Mouse (Mus musculus): ENCODE data around the gene Kif18b. TPM values are rescaled to one million over a fixed set of nuclear protein-coding genes. Genes with fewer than 3 reads are reported as not detected.

The Kif18b gene
- polyA plus RNA-seq, 1 experiment: not detected

GRCm38 (mm10) chr11:102874801-102875334 is 50.1 kb downstream of the Kif18b start:
- Histone ChIP-seq H3K4me1 (ENCODE audit: control insufficient read depth, insufficient read depth, insufficient read length, low read length) (no peaks in the 10 kb centered on the region), H3K27ac (replicated peaks; ENCODE audit: low read depth, low read length) (no peak overlapping the region), H3K4me3 (ENCODE audit: insufficient read depth, low read depth, low read length) (no peak overlapping the region)

GRCm38 (mm10) chr11:102864272-102864671 is 60.7 kb downstream of the Kif18b start:
- Histone ChIP-seq H3K4me1 (ENCODE audit: control insufficient read depth, insufficient read depth, insufficient read length, low read length) (no peaks in the 10 kb centered on the region), H3K4me3 (ENCODE audit: insufficient read depth, low read depth, low read length) (no peak overlapping the region)

GRCm38 (mm10) chr11:102859933-102860332 is 65.0 kb downstream of the Kif18b start:
- no peak overlapping the region for H3K27ac ChIP-seq (replicated peaks; ENCODE audit: low read depth, low read length)
- H3K4me3 ChIP-seq (ENCODE audit: insufficient read depth, low read depth, low read length): no peak overlapping the region
- no peaks in the 10 kb centered on the region for H3K4me1 ChIP-seq (ENCODE audit: control insufficient read depth, insufficient read depth, insufficient read length, low read length)

More at GRCm38 (mm10) chr11:102864272-102864671, 60.7 kb downstream of the Kif18b start:
- H3K27ac ChIP-seq (replicated peaks; ENCODE audit: low read depth, low read length): no peak overlapping the region

GRCm38 (mm10) chr11:102858951-102859350 is 66.0 kb downstream of the Kif18b start:
- Histone ChIP-seq H3K4me3 (ENCODE audit: insufficient read depth, low read depth, low read length) (no peak overlapping the region), H3K27ac (replicated peaks; ENCODE audit: low read depth, low read length) (no peak overlapping the region), H3K4me1 (ENCODE audit: control insufficient read depth, insufficient read depth, insufficient read length, low read length) (no peaks in the 10 kb centered on the region)

- Histone ChIP-seq H3K4me3 (ENCODE audit: insufficient read depth, low read depth, low read length) (no peak overlapping the region), H3K4me1 (ENCODE audit: control insufficient read depth, insufficient read depth, insufficient read length, low read length) (no peaks in the 10 kb centered on the region), H3K27ac (replicated peaks; ENCODE audit: low read depth, low read length) (no peak overlapping the region)
Observed at GRCm38 (mm10) chr11:102855941-102856340, 69.0 kb downstream of the Kif18b start.

Other genes with a start within 250 kb of the Kif18b start
- 19.3 and 27.5 TPM in 2 replicates for gene Ccdc43, start 227.3 kb downstream of the Kif18b start, polyA plus RNA-seq (2012; ENCODE audit: insufficient read depth, insufficient read length, missing spikeins)
- gene Adam11, start 163.7 kb downstream of the Kif18b start, polyA plus RNA-seq (2012; ENCODE audit: insufficient read depth, insufficient read length, missing spikeins): 0.59 and 1.4 TPM in 2 replicates
- gene Gjc1, start 105.4 kb downstream of the Kif18b start, polyA plus RNA-seq (2012; ENCODE audit: insufficient read depth, insufficient read length, missing spikeins): 4.6 and 5.0 TPM in 2 replicates
- 8.1 and 20.1 TPM in 2 replicates for gene Higd1b, start 89.3 kb downstream of the Kif18b start, polyA plus RNA-seq (2012; ENCODE audit: insufficient read depth, insufficient read length, missing spikeins)
- gene Eftud2, start 44.1 kb downstream of the Kif18b start, polyA plus RNA-seq (2012; ENCODE audit: insufficient read depth, insufficient read length, missing spikeins): 30.9 and 32.6 TPM in 2 replicates
- gene Ccdc103, start 43.9 kb downstream of the Kif18b start, polyA plus RNA-seq (2012; ENCODE audit: insufficient read depth, insufficient read length, missing spikeins): not detected in 2 replicates
- gene Fam187a, start 40.0 kb downstream of the Kif18b start, polyA plus RNA-seq (2012; ENCODE audit: insufficient read depth, insufficient read length, missing spikeins): not detected in 2 replicates
- gene Gfap, start 24.2 kb downstream of the Kif18b start, polyA plus RNA-seq (2012; ENCODE audit: insufficient read depth, insufficient read length, missing spikeins): not detected in 2 replicates
- gene C1ql1, start 21.6 kb upstream of the Kif18b start, polyA plus RNA-seq (2012; ENCODE audit: insufficient read depth, insufficient read length, missing spikeins): not detected in 2 replicates
- 52.6 and 57.2 TPM in 2 replicates for gene Nmt1, start 103.1 kb upstream of the Kif18b start, polyA plus RNA-seq (2012; ENCODE audit: insufficient read depth, insufficient read length, missing spikeins)
- 25.6 and 25.9 TPM in 2 replicates for gene Dcakd, start 103.2 kb upstream of the Kif18b start, polyA plus RNA-seq (2012; ENCODE audit: insufficient read depth, insufficient read length, missing spikeins)
- 6.1 and 6.2 TPM in 2 replicates for gene Plcd3, start 176.5 kb upstream of the Kif18b start, polyA plus RNA-seq (2012; ENCODE audit: insufficient read depth, insufficient read length, missing spikeins)
- 95.3 and 183 TPM in 2 replicates for gene Acbd4, start 176.6 kb upstream of the Kif18b start, polyA plus RNA-seq (2012; ENCODE audit: insufficient read depth, insufficient read length, missing spikeins)
- gene Hexim1, start 191.1 kb upstream of the Kif18b start, polyA plus RNA-seq (2012; ENCODE audit: insufficient read depth, insufficient read length, missing spikeins): 36.0 and 40.8 TPM in 2 replicates
- 3.2 and 4.2 TPM in 2 replicates for gene Hexim2, start 207.3 kb upstream of the Kif18b start, polyA plus RNA-seq (2012; ENCODE audit: insufficient read depth, insufficient read length, missing spikeins)
- 2.8 and 3.8 TPM in 2 replicates for gene Fmnl1, start 246.0 kb upstream of the Kif18b start, polyA plus RNA-seq (2012; ENCODE audit: insufficient read depth, insufficient read length, missing spikeins)